Mouse (Mus musculus) G1E (cell line): ENCODE data around the gene Otx1.

Experiments used
- CTCF ChIP-seq: IDR thresholded peaks from 2 replicates; pipeline ENCODE4 v1.5.1; 2012; ENCODE audit warnings: low read depth, low read length, inconsistent platforms, mixed read lengths
- POLR2AphosphoS5 ChIP-seq: IDR thresholded peaks from 2 replicates; pipeline ENCODE4 v1.6.1; 2012; ENCODE audit warnings: low read depth, low read length, inconsistent platforms; ENCODE audit not compliant: insufficient replicate concordance
- TAL1 ChIP-seq: conservative IDR thresholded peaks from 2 replicates; pipeline ENCODE4 v1.6.1; 2012; ENCODE audit warnings: low read depth, low read length, inconsistent platforms, mixed read lengths

DNA sequence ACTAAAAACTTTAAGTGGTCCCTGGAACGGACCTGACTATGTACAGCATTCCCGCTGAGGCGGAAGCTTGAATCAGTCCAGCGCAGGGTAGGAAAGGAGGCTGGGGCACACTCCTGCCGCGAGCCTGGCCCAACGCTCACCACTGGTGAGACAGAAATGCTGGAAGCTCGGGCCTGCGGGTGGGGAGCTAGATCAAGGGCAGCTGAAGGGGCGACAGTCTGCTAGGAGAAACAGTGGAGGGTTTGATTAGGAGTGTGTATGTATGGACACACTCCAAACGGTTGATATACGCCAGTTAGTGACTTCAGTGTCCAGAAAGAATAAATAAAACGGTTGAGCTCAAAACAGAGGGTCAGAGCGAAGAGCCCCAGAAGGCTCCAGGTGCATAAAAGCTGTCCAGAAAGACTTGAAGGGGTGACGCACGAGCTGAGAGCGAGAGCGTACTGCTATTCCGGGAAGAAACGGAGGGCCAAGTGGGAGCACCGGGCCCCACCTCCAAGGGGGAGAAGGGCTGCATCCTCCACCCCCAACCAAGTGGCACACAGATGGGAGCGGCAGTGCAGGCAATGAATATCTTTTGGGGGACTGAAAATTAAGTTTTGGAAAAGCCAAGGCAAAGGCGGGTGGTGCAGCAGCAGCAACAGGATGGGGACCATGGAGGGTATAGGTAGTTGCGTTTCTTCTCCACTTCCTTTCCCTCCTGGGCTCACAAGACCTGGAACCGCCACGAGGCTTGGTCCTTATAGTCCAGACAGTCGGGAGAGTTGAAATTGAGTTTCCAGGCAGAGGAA is 7.0 kb downstream of the Otx1 start:
- TF ChIP-seq CTCF, result no peak
- TF ChIP-seq POLR2AphosphoS5, result no peak
- no peak for TF ChIP-seq TAL1
